Mouse (Mus musculus) hindbrain, embryonic 11.5 days (tissue): ENCODE measurements around the gene Elf1. TPM values are rescaled to one million over a fixed set of nuclear protein-coding genes. Genes with fewer than 3 reads are reported as not detected.
"Not testable (repeated sequence)": the region's sequence is repeated elsewhere in the genome, so short reads cannot be mapped to it uniquely, and the experiment has no call there.

ENCODE experiments used
- ATAC-seq: fragments of 200-750 bp; cut with Nextera tagmentation; 2 replicates; pipeline ENCODE4 v1.8.0; 2017; ENCODE audit warnings: mild to moderate bottlenecking, moderate TSS enrichment, moderate library complexity; ENCODE audit not compliant: low FRiP score
- DNase-seq: peaks from one replicate; pipeline ENCODE4 v3.0.0-alpha.2; 2015; ENCODE audit warnings: low spot score
- H3K27ac ChIP-seq: fragments of 300-500 bp; sonication (generic); 2 replicates; pipeline ENCODE4 v1.5.1; 2014; ENCODE audit warnings: mild to moderate bottlenecking, low read depth, low read length
- H3K27me3 ChIP-seq: fragments of 300-500 bp; sonication (generic); 2 replicates; pipeline ENCODE4 v1.6.1; 2014; ENCODE audit warnings: mild to moderate bottlenecking, low read length, moderate library complexity, mixed read lengths; ENCODE audit not compliant: control insufficient read depth, insufficient read depth
- H3K36me3 ChIP-seq: fragments of 300-500 bp; sonication (generic); 2 replicates; pipeline ENCODE4 v1.6.1; 2014; ENCODE audit warnings: mild to moderate bottlenecking, low read length, moderate library complexity, mixed read lengths; ENCODE audit not compliant: control insufficient read depth, insufficient read depth
- H3K4me1 ChIP-seq: fragments of 300-500 bp; sonication (generic); replicated peaks from 2 replicates; pipeline ENCODE4 v1.6.1; 2014; ENCODE audit warnings: low read length, mixed read lengths; ENCODE audit not compliant: control insufficient read depth, insufficient read depth
- H3K4me2 ChIP-seq: fragments of 300-500 bp; sonication (generic); replicated peaks from 2 replicates; pipeline ENCODE4 v1.6.1; 2014; ENCODE audit warnings: mild to moderate bottlenecking, low read depth, low read length
- H3K4me3 ChIP-seq: fragments of 300-500 bp; sonication (generic); 2 replicates; pipeline ENCODE4 v1.5.1; 2014; ENCODE audit warnings: low read depth, low read length
- H3K9ac ChIP-seq: fragments of 300-500 bp; sonication (generic); 2 replicates; pipeline ENCODE4 v1.6.1; 2014; ENCODE audit warnings: low read depth, low read length
- H3K9me3 ChIP-seq: fragments of 300-500 bp; sonication (generic); 2 replicates; pipeline ENCODE4 v1.6.1; 2016; ENCODE audit warnings: low read length; ENCODE audit not compliant: control insufficient read depth
- WGBS: fragments of 180-500 bp; shearing (Covaris S2); extraction: QIAGEN DNeasy Blood & Tissue Kit; methylation state at CpG from one replicate; pipeline ENCODE4 v1.1.7; 2014; 5-methylcytosine and 5-hydroxymethylcytosine counted together
- polyA plus RNA-seq: library from polyadenylated mRNA; unstranded; fragments of >200 nt; fragmentation: Nextera tagmentation; extraction: Ambion mirVana; gene quantifications from 2 replicates; pipeline ENCODE4 v1.2.1, GENCODE M21; 2014

The Elf1 gene
- polyA plus RNA-seq, 1 experiment from 2014 or later, result 9.4 TPM

DNA sequence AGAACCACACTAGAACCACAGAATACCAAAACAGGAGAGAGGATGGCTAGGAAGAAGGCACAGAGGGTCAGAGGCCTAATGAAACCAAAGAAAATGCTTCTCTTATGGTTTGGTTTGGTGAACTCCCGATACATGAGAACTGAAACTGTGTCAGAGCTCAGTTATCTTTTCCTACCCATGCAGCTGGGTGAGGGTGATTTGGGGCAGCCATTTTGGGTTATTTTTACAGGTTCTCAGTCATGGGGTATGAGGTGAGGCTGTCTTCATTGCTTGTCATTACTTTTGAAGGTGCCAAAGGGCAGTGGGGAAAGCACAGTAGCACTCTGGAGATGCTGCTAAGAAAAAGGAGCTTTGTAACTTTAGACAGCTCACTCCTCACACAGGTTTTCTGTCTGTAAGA is 52.4 kb downstream of the Elf1 start:
- Histone ChIP-seq H3K4me2 (no peak overlapping the region), H3K27me3 (no peaks in the 10 kb centered on the region), H3K4me1 (no peaks in the 10 kb centered on the region), H3K9ac (no peak overlapping the region), H3K4me3 (no peak overlapping the region), H3K27ac (no peak overlapping the region), H3K36me3 (no peaks in the 10 kb centered on the region), H3K9me3 (no peaks in the 10 kb centered on the region)
- WGBS, result 96% methylated on average over 1 of the region's 1 CpGs
- ATAC-seq (no peak), DNase-seq (no peak)

DNA sequence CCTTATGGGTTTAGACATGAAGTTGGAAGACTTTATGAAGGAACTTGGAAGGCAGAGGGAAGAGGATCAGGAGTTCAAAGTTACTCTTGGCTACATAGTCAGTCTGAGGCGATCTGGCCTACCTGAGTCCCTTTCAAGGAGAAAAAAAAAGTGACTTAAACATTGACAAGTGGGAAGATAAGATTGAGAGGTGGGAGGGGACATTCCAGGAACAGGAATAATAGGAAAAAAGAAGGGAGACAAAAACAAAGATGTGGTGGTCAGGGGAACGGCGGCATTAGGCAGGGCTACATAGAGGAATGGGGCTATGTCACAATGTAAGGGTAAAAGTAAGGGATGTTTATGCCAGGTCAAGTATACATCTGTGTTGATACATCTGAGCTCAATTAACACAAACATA is 53.2 kb downstream of the Elf1 start:
- no peak for ATAC-seq
- Histone ChIP-seq H3K9ac (no peak overlapping the region), H3K9me3 (no peaks in the 10 kb centered on the region), H3K4me2 (no peak overlapping the region), H3K4me1 (no peaks in the 10 kb centered on the region), H3K36me3 (no peaks in the 10 kb centered on the region), H3K27ac (no peak overlapping the region), H3K27me3 (no peaks in the 10 kb centered on the region), H3K4me3 (no peak overlapping the region)
- no peak for DNase-seq
- WGBS, result 72% methylated on average over 3 of the region's 3 CpGs

DNA sequence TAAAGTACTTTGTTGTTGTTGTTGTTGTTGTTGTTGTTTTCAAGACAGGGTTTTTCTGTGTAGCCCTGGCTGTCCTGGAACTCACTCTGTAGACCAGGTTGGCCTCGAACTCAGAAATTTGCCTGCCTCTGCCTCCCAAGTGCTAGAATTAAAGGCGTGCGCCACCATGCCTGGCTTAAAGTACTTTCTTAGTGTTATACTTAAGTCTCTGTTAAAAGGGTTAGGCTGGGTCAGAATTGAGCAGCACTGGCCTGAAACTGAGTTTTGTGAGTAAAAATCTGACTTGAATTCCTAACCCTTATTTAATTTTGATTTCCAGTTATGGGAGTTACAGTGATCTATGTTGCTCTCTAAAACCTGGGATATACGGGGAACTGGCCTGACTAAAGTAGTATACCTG is 53.7 kb downstream of the Elf1 start:
- 96% methylated on average over 4 of the region's 4 CpGs for WGBS
- not testable (repeated sequence) for DNase-seq

DNA sequence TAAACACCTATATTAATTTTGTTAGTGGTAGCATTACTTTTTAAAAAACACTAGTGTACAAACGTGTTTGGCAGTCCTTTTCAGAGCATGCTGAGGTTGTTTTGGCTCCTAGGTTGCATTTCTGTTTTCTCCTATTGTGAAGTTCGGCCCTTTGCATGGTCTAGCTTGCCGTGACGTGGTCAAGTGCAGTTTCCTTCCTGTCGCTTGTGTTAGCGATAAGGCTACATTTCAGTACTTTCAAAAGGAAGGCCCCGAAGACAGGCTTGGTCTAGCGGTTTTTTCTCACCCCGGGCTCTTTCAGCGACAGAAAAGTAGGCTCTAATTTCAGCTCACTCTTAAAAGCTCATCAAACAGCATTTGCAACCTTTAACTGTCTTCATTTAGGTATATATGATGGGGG is 54.3 kb downstream of the Elf1 start:
- ATAC-seq, result no peak
- H3K27me3 ChIP-seq, result no peaks in the 10 kb centered on the region

More for the DNA sequence above, 53.7 kb downstream of the Elf1 start:
- H3K4me2 ChIP-seq, H3K9ac ChIP-seq, H3K4me1 ChIP-seq, ATAC-seq, H3K9me3 ChIP-seq, H3K27me3 ChIP-seq, H3K4me3 ChIP-seq, H3K36me3 ChIP-seq, H3K27ac ChIP-seq: not testable (repeated sequence)

DNA sequence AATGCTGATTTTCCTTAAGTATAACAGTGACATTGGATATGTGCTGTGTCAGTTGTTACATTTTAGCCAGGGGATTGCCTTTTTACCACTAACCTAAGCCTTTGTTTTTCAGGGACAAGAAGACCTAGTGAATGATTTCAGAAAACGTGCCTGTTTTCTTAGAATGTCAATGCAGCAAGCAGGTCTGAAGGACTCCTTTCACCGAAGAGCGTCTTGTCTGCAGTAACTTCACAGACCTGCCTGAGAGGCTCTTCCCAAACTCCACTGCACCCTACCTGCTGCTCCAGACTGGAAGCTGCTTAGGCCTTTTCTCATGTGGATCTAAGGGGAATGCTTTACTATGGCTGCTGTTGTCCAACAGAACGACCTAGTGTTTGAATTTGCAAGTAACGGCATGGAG is 55.0 kb downstream of the Elf1 start:
- Histone ChIP-seq H3K4me3 (no peak overlapping the region), H3K27me3 (no peaks in the 10 kb centered on the region), H3K9me3 (no peaks in the 10 kb centered on the region), H3K9ac (no peak overlapping the region), H3K36me3 (no peaks in the 10 kb centered on the region), H3K4me2 (no peak overlapping the region), H3K27ac (no peak overlapping the region), H3K4me1 (no peaks in the 10 kb centered on the region)
- WGBS, result 79% methylated on average over 5 of the region's 5 CpGs
- no peak for ATAC-seq
- no peak for DNase-seq

More for the DNA sequence above, 54.3 kb downstream of the Elf1 start:
- Histone ChIP-seq H3K27ac (no peak overlapping the region), H3K4me3 (no peak overlapping the region), H3K9ac (no peak overlapping the region), H3K4me1 (no peaks in the 10 kb centered on the region), H3K36me3 (no peaks in the 10 kb centered on the region), H3K9me3 (no peaks in the 10 kb centered on the region), H3K4me2 (no peak overlapping the region)
- 86% methylated on average over 10 of the region's 10 CpGs for WGBS
- no peak for DNase-seq

DNA sequence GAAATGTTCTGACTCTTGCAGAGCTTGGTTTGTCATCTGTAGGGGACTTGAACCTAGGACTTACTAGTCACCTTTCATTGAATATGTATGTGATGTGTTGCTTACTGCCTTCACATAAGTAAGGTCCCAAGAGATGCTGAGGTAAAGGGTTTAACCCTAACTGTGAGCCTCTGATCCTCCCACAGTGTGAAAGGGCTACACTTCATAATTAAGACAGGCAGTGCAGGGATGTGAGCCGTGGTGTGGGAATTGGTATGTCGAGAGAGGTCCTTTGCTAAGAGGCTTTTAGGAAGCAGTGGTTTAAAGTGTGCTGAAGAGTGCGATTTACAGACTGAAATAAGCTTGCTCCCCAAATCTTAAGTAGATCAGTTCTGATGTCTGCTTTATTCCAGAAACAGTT is 55.8 kb downstream of the Elf1 start:
- Histone ChIP-seq H3K9ac (no peak overlapping the region), H3K4me3 (no peak overlapping the region), H3K4me1 (no peaks in the 10 kb centered on the region), H3K27ac (no peak overlapping the region), H3K9me3 (no peaks in the 10 kb centered on the region), H3K4me2 (no peak overlapping the region), H3K27me3 (no peaks in the 10 kb centered on the region), H3K36me3 (no peaks in the 10 kb centered on the region)
- no peak for ATAC-seq
- DNase-seq, result no peak
- WGBS, result 77% methylated on average over 3 of the region's 3 CpGs

DNA sequence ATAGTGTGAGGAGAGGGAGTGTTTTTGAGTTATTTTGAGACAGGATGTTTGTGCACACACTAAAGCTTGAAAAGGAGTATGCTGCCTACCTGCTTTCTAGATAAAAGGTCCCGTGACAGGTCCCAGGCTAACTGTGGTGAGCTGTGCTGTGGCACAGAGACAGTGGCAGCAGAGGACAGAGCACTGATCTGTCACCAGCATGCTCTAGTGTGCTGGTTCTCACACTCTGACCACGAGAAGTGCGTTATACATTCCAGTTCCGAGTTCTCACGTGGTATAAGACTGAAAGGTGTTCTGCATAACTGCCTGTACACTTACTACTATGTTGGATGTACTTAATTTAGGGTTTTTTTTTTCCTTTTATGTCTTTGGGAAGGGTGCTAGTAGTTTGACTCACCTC is 56.5 kb downstream of the Elf1 start:
- Histone ChIP-seq H3K4me1 (no peaks in the 10 kb centered on the region), H3K9me3 (no peaks in the 10 kb centered on the region)
- ATAC-seq, result no peak

DNA sequence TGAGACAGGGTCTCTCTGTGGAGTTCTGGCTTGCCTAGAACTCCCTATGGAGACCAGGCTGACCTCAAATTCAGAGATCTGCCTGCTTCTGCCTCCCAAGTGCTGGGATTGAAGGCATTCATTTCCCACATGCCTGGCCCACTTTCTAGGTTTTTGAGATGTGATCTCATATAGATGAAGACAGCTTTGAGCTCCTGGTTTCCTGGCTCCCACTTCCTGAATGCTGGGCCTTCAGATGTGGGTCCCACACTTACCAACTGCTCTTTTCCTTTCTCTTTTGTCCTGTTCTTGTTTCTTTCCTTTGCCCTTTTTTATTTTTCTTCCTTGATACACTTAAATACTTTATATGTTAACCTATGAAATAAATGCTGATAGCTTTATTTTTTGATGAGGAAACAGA is 56.9 kb downstream of the Elf1 start:
- H3K36me3 ChIP-seq, result no peaks in the 10 kb centered on the region

More for the DNA sequence above, 56.5 kb downstream of the Elf1 start:
- H3K4me2 ChIP-seq, result no peak overlapping the region
- no peaks in the 10 kb centered on the region for H3K27me3 ChIP-seq
- DNase-seq, result no peak
- no peak overlapping the region for H3K27ac ChIP-seq
- no peak overlapping the region for H3K9ac ChIP-seq
- 84% methylated on average over 5 of the region's 5 CpGs for WGBS
- no peaks in the 10 kb centered on the region for H3K36me3 ChIP-seq
- no peak overlapping the region for H3K4me3 ChIP-seq

DNA sequence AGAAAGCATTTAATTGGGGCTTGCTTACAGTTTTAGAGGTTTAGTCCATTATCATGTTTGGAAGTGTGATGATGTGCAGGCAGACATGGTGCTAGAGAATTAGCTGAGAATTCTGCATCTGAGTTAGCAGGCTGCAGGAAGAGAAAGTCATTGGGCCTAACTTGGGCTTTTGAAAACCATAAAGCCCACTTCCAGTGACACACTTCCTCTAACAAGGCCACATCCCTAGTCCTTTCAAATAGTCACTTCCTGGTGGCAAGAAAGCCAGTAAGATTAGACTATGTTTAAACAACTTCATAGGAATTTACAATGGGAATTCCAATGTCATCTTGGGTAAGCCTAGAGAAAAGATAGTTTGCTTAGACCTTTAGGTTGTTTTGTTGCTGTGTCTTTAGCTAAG is 60.6 kb downstream of the Elf1 start:
- no peak for ATAC-seq
- H3K36me3 ChIP-seq, result no peaks in the 10 kb centered on the region
- no peak for DNase-seq
- no peak overlapping the region for H3K27ac ChIP-seq
- H3K4me1 ChIP-seq, result no peaks in the 10 kb centered on the region
- no peak overlapping the region for H3K9ac ChIP-seq
- no peak overlapping the region for H3K4me2 ChIP-seq
- no peaks in the 10 kb centered on the region for H3K27me3 ChIP-seq
- H3K4me3 ChIP-seq, result no peak overlapping the region
- no peaks in the 10 kb centered on the region for H3K9me3 ChIP-seq

More for the DNA sequence above, 56.9 kb downstream of the Elf1 start:
- Histone ChIP-seq H3K27me3 (no peaks in the 10 kb centered on the region), H3K9ac (no peak overlapping the region), H3K27ac (no peak overlapping the region), H3K4me1 (no peaks in the 10 kb centered on the region), H3K4me2 (no peak overlapping the region), H3K4me3 (no peak overlapping the region), H3K9me3 (no peaks in the 10 kb centered on the region)
- DNase-seq, result no peak
- ATAC-seq, result no peak
